Mouse (Mus musculus): ENCODE results near the gene Fnip1.

Fnip1 gene

GRCm38 (mm10) chr11:54562761-54563160 is 124.8 kb downstream of the Fnip1 start:
- DNase-seq: peak; percentile 43

All from lung, postnatal 10 days (tissue).